Mouse (Mus musculus) left cerebral cortex, adult 2 months (tissue): ENCODE measurements around the gene Prkg1. TPM values are rescaled to one million over a fixed set of nuclear protein-coding genes. Genes with fewer than 3 reads are reported as not detected.

ENCODE experiments used
- DNase-seq, 2 experiments: peaks; one replicate each; pipeline ENCODE4 v3.0.0; 2021 to 2022; ENCODE audit warnings: low spot score in 2 of 2, mixed read lengths in 1 of 2; ENCODE audit errors: extremely low spot score in 1 of 2
- H3K27ac ChIP-seq: fragments of 200-600 bp; 2 replicates; pipeline ENCODE4 v1.8.1; 2022
- H3K4me3 ChIP-seq: fragments of 200-600 bp; 2 replicates; pipeline ENCODE4 v1.8.1; 2022
- CTCF ChIP-seq: fragments of 200-600 bp; IDR thresholded peaks from 2 replicates; pipeline ENCODE4 v1.8.1; 2022; ENCODE audit warnings: antibody characterized with exemption, mild to moderate bottlenecking, moderate library complexity
- intact Hi-C: fragments of 180-260 bp; cut with DNase I; formaldehyde crosslinking; loops from one replicate; pipeline ENCODE4 v1.15.1; 2025
- total RNA-seq, 2 experiments: library from RNA; stranded (reverse); gene quantifications; 2 replicates each; pipeline ENCODE4 v1.2.3; 2021

The Prkg1 gene
- total RNA-seq, 2 experiments from 2014 or later: 18.9 to 21.9 TPM

DNA sequence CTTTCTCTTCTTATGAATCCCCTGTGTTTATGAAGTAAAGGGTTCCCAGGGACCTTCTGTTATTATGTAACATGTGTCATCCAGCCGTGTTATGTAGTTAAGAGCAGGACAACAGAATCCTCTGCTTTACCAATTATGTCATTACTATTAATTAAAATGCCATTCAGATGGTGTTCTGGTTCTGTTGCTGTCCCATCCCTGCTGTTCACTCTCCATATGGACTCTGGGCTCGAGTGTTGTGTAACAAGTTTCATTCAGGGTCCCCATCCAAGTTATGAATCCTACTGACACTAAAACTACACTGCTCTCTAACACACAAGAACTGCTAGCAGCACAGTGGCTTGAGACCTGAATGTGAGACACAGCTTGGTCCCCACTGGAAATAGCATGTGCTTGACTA lies 102.0 kb downstream of the Prkg1 start:
- no peak for DNase-seq
- no peak for TF ChIP-seq CTCF
- intact Hi-C loops: loop anchor here (5.0 to 10.0 kb wide), 2 partner anchors 151 to 468 kb away; no protein-coding TSS in a partner anchor
- H3K4me3 ChIP-seq: peak overlapping the region; percentile 82
- peak overlapping the region; percentile 93 for H3K27ac ChIP-seq

GRCm38 (mm10) chr19:31658751-31659397 lies 106.0 kb downstream of the Prkg1 start:
- TF ChIP-seq CTCF: no peak
- DNase-seq: no peak
- intact Hi-C loops: no loop called here
- no peak overlapping the region for H3K27ac ChIP-seq
- no peak overlapping the region for H3K4me3 ChIP-seq

- DNase-seq: no peak
- no peak overlapping the region for H3K4me3 ChIP-seq
- H3K27ac ChIP-seq: no peak overlapping the region
- intact Hi-C loops: no loop called here
- TF ChIP-seq CTCF: no peak
These were observed 108.6 kb downstream of the Prkg1 start for GRCm38 (mm10) chr19:31656256-31656655.

DNA sequence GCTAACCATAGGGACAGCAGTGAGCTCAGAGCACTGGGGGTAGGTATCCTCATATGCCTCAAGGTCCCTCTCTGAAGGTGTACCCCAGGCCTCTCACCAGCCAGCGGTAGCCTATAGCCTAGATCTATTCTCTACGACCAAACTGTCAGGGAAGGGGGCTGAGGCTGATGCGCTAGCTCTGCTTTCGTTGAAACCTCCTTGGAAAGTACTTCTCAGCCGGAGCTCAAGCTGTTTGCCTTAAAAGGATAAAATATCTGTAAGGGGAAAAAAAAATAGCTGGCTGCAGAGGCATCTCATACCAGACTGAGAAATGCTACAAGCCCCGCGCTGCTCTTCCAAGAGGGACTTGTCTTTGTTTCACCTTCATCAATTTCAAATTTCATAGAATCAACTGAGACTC lies 109.0 kb downstream of the Prkg1 start:
- DNase-seq: no peak
- intact Hi-C loops: no loop called here
- TF ChIP-seq CTCF: no peak
- Histone ChIP-seq H3K27ac (no peak overlapping the region), H3K4me3 (no peak overlapping the region)

GRCm38 (mm10) chr19:31654022-31654421 lies 110.8 kb downstream of the Prkg1 start:
- no peak overlapping the region for H3K27ac ChIP-seq
- no peak for TF ChIP-seq CTCF
- intact Hi-C loops: no loop called here
- no peak for DNase-seq
- H3K4me3 ChIP-seq: no peak overlapping the region

GRCm38 (mm10) chr19:31650452-31650851 lies 114.4 kb downstream of the Prkg1 start:
- H3K27ac ChIP-seq: no peak overlapping the region
- TF ChIP-seq CTCF: no peak
- DNase-seq: no peak
- intact Hi-C loops: no loop called here
- H3K4me3 ChIP-seq: no peak overlapping the region

GRCm38 (mm10) chr19:31647492-31647891 lies 117.3 kb downstream of the Prkg1 start:
- DNase-seq: no peak
- no peak for TF ChIP-seq CTCF
- intact Hi-C loops: no loop called here
- Histone ChIP-seq H3K4me3 (no peak overlapping the region), H3K27ac (no peak overlapping the region)

GRCm38 (mm10) chr19:31630899-31631869 lies 133.6 kb downstream of the Prkg1 start:
- Histone ChIP-seq H3K4me3 (no peak overlapping the region), H3K27ac (no peak overlapping the region)
- no peak for TF ChIP-seq CTCF
- DNase-seq: no peak
- intact Hi-C loops: no loop called here

DNA sequence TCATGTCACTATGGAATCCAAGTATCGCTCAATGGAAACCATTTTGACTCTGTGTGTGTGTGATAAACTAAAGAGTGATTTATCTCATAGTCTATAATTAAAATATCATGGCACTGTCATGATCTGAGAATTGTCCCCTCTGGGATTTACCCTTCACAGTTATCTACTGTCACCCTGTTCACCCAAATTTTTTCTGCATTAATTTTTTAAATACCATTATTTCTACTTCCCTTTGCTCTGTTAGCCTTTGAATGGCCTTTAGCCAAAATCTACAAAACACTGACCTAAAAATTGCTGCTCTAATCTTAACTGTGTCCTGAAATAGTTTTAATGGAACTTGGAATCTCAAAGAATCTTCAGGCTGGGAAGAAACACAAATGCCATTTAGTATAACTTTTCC lies 143.1 kb downstream of the Prkg1 start:
- TF ChIP-seq CTCF: no peak
- intact Hi-C loops: no loop called here
- no peak for DNase-seq

DNA sequence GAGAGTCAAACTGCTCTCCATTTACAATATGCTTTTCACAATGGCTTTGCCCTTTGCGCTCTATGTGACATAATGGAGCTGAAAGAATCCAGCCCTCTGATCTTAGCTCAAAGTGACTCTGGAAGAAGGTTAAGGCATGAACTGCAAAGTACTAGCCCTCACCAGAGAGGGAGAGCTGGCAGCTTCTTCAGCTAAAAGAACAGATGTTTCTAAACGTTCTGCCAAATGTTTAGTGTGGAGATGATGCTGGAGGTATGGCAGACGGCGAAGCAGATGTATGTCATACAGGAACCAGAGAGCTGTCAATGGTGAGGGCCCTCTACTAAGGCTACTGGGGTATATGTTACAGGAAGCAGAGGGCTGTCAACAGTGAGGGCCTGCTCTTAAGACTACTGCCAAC lies 148.0 kb downstream of the Prkg1 start:
- TF ChIP-seq CTCF: no peak
- no peak for DNase-seq
- H3K27ac ChIP-seq: no peak overlapping the region
- H3K4me3 ChIP-seq: no peak overlapping the region
- intact Hi-C loops: no loop called here

More for the DNA sequence above, 143.1 kb downstream of the Prkg1 start:
- no peak overlapping the region for H3K27ac ChIP-seq
- H3K4me3 ChIP-seq: no peak overlapping the region

GRCm38 (mm10) chr19:31616159-31616558 lies 148.7 kb downstream of the Prkg1 start:
- H3K27ac ChIP-seq: no peak overlapping the region
- intact Hi-C loops: no loop called here
- no peak for DNase-seq
- no peak overlapping the region for H3K4me3 ChIP-seq
- no peak for TF ChIP-seq CTCF

GRCm38 (mm10) chr19:31613146-31613545 lies 151.7 kb downstream of the Prkg1 start:
- DNase-seq: no peak
- Histone ChIP-seq H3K27ac (no peak overlapping the region), H3K4me3 (no peak overlapping the region)
- intact Hi-C loops: no loop called here
- no peak for TF ChIP-seq CTCF
